Mouse (Mus musculus): ENCODE data around the gene Acly.

Gene Acly

GRCm38 (mm10) chr11:100513716-100514115 is 14.1 kb downstream of the Acly start:
- CTCF ChIA-PET, result no interaction called here

DNA sequence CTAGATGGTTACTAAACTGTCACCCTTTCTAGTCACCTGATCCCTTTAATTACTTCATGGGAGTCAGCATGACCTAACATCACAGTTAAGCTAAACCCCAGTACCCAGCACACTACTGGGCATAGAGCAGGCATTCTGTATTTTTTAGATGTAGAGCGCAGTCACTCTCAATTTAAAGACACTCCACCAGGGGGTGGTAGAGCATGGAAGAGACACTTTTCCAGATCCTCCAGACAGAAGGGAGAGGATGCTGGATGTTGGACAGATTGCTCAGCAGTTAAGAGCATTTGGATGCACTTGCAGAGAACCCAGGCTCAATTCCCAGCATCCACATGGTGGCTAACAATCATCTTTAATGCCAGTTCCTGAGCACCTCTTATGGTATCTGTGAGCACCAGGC is 15.4 kb downstream of the Acly start:
- CTCF ChIA-PET, result no interaction called here

GRCm38 (mm10) chr11:100510556-100510955 is 17.2 kb downstream of the Acly start:
- CTCF ChIA-PET, result interaction anchor here (0.6 to 0.8 kb wide), 2 partner anchors 54 to 1166 kb away, joined by 3 to 19 read pairs; no protein-coding TSS in a partner anchor

- CTCF ChIA-PET, result no interaction called here
These were observed 21.8 kb downstream of the Acly start for GRCm38 (mm10) chr11:100505997-100506396.

- CTCF ChIA-PET, result no interaction called here
These were observed 22.7 kb downstream of the Acly start for GRCm38 (mm10) chr11:100504990-100505660.

- CTCF ChIA-PET, result interaction anchor here (0.6 to 1.0 kb wide), 2 partner anchors 58 to 1335 kb away, joined by 3 read pairs; no protein-coding TSS in a partner anchor
These were observed 26.5 kb downstream of the Acly start for GRCm38 (mm10) chr11:100501321-100501720.

DNA sequence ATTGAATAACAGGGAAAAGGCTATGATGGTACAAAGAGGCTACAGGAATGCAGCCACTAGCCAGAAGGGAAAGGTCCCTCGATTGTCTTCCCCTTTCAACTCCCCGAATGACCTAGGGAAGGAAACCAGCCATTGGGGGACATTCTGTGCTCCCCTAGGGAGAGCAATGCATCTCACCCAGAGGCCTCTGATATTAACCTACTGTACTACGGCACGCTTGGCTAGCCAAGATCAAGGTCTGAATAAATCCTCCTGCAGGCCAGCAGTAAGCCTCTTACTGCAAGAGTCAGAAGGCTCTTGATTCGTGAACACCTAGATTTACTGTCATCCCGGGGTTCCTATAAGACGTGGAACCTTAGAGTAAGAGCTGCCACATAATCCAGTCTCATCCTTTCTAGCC is 27.1 kb downstream of the Acly start:
- CTCF ChIA-PET, result interaction anchor here (0.6 kb wide), 1 partner anchor 1335 kb away, joined by 3 read pairs; no protein-coding TSS in a partner anchor

- CTCF ChIA-PET, result no interaction called here
These were observed 27.6 kb downstream of the Acly start for GRCm38 (mm10) chr11:100500241-100500640.

DNA sequence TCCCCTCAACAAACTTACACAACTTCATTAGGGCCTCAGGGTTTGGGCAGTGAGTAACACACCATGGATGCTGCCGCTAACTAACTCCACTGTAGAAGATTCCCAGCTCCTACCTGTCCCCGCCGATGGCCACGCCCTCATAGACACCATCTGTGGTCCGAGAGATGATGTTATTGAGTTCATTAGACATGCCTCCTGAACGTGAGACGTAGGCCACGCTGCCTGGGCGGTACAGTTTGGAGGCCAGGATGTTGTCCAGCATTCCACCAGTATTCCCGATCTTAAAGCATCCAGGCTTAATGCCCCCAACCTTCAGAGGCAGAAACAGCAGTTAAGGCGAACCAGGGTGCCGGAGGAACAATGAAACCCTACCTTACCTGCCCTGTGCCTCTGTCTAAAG is 34.0 kb downstream of the Acly start:
- CTCF ChIA-PET, result no interaction called here

DNA sequence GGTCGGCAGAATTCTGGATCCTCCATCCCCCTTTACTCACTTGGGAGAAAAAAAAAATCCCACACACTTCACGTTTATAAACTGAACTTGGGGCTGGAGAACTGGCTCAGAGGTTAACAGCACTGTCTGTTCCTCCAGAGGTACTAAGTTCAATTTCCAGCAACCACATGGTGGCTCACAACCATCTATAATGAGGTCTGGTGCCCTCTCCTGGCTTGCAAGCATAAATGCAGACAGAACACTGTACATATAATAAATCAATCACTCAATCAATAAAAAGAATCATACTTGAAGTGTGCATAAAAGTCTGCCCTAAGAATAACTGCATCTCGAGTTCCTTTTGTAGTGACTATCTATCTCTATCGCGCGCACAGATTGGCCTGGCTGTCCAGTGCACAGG is 36.8 kb downstream of the Acly start:
- CTCF ChIA-PET, result interaction anchor here (1.1 kb wide), 1 partner anchor 65 kb away, joined by 3 read pairs; no protein-coding TSS in a partner anchor

DNA sequence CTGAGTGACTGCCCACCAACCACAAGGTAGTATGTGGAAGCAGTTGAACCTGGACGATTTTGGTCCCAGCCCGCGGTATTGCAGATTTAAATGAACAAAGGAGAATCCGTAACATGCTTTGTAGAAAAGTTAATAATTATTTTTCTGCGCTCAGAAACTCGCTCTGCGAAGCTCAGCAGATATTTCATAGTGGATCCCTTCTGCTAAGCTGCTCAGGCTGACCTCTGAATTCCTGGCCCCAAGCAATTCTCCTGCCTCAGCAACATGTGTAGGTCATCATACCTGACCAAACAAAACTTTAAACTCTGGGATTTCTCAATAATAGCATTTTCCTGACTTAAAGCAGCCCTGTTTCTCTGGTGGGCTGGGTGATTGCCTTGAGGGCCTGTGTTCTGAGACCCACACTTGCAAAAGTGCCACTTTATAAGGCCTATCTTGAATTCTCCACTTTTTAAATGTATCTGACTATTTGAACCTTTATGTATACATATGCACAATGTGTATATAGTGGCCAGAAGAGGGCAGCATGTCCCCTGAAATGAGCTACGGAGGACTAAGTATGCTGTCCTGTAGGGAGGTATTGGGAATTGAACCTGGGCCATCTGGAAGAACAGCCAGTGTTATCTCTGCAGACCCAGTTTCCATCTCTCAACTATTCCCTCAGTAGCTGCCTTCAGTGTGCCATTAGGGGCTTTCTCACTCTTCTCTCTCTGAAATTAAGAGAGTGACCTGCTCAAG is 41.8 kb downstream of the Acly start:
- CTCF ChIA-PET, result interaction anchor here (0.7 kb wide), 1 partner anchor 71 kb away, joined by 3 read pairs; no protein-coding TSS in a partner anchor

- CTCF ChIA-PET, result no interaction called here
These were observed 43.3 kb downstream of the Acly start for GRCm38 (mm10) chr11:100484461-100484860.

DNA sequence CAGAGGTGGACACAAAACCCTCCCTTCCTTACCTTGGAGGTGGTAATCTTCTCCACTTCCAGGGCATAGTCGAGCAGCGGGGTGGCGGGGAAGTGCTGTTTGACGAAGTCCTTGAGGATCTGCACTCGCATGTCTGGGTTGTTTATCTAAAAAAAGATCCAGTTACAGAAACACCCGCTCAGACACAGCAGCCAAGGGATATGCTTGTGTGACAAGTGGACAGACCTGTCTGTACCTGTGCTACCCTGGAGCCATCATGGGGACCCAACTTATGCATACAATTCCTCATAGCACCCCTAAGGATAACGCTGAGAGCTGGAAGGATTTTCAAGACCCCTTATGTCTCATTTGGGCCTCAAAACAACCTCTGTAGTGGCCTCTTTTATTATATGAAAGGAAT is 48.6 kb downstream of the Acly start:
- CTCF ChIA-PET, result no interaction called here

DNA sequence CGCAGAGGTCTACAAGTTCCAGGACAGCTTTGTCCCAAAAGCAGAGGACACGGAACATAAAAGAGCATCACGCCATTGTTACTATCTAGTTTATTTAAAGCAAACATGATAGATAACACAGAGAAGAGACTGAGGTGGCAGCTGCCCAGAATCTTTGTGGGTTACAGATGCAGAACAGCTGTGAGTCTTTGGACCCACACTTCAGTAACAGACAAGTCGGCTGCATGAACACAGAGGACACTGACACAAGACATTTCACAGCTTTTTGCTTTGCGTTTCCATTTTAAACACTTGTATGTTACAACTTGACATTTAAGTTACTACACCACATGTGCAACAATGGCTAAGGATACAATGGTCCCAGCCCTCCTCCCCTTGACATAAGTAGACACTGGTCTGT is 51.5 kb downstream of the Acly start:
- CTCF ChIA-PET, result no interaction called here

GRCm38 (mm10) chr11:100472935-100473295 is 54.9 kb downstream of the Acly start:
- CTCF ChIA-PET, result no interaction called here

DNA sequence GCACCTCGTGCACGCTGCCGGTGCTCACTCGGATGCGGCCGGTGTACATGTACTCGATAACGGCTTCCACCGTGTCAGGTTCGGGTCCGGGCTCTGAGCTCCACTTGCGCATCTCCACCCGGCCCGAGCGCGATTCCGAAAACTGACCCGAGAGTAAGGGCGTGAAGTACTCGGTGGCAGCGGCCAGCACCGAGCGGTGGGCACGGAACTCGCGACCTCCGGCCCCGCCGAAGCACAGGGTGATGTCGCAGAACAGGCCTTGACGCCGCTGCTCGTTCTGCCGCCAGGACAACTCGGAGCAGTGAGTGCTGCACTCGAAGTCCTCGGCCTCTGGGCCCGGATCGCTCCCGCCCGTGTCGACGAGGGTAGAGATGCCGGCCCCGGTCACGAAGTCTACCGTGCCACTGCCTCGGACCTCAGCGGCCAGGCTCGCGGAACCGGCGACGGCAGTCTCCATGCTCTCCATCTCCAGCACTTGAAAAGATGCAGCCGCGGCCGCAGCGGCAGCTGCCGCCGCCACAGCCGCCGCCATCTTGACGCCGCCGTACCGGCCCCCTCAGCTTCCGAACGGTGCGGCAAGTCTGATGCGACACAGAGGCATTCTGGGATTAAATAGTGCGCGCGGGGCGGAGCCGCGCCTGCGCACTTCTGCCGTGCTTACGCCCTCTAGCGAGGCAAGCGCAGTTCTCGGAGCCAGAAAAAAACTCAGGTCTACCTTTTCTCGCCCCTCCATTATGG is 55.4 kb downstream of the Acly start, which contains the start of gene Klhl11:
TSS of gene Klhl11 (minus strand) at position 545 of the 738 bp plus-strand sequence.
- CTCF ChIA-PET, result no interaction called here

- CTCF ChIA-PET, result no interaction called here
These were observed 56.2 kb downstream of the Acly start for GRCm38 (mm10) chr11:100471352-100472196.

- CTCF ChIA-PET, result interaction anchor here (0.7 kb wide), 1 partner anchor 9 kb away, joined by 15 read pairs; no protein-coding TSS in a partner anchor
These were observed 62.0 kb downstream of the Acly start for GRCm38 (mm10) chr11:100465833-100466232.

- CTCF ChIA-PET, result interaction anchor here (0.7 kb wide), 1 partner anchor 9 kb away, joined by 15 read pairs; no protein-coding TSS in a partner anchor
These were observed 62.5 kb downstream of the Acly start for GRCm38 (mm10) chr11:100465229-100465792.

- CTCF ChIA-PET, result no interaction called here
These were observed 65.1 kb downstream of the Acly start for GRCm38 (mm10) chr11:100462699-100463098.

- CTCF ChIA-PET, result interaction anchor here (0.6 kb wide), 1 partner anchor 676 kb away, joined by 6 read pairs; no protein-coding TSS in a partner anchor
These were observed 70.1 kb downstream of the Acly start for GRCm38 (mm10) chr11:100457711-100458110.

All from spleen, embryonic (tissue).